Mouse (Mus musculus) gastrocnemius, adult 2 months (tissue): Measurements from ENCODE around the gene Med9. TPM values are rescaled to one million over a fixed set of nuclear protein-coding genes. Genes with fewer than 3 reads are reported as not detected.

Source experiments
- DNase-seq: peaks from one replicate; pipeline ENCODE4 v3.0.0; 2022
- H3K27ac ChIP-seq: fragments of 200-600 bp; 2 replicates; pipeline ENCODE4 v1.8.1; 2022; ENCODE audit warnings: mild to moderate bottlenecking
- H3K4me3 ChIP-seq: fragments of 200-600 bp; 2 replicates; pipeline ENCODE4 v1.8.1; 2022; ENCODE audit warnings: mild to moderate bottlenecking, moderate library complexity
- CTCF ChIP-seq: fragments of 200-600 bp; IDR thresholded peaks from 2 replicates; pipeline ENCODE4 v1.8.1; 2022; ENCODE audit warnings: antibody characterized with exemption, mild to moderate bottlenecking, moderate library complexity
- intact Hi-C: fragments of 180-260 bp; cut with DNase I; formaldehyde crosslinking; loops from one replicate; pipeline ENCODE4 v1.15.1; 2025
- long read RNA-seq, 2 experiments: library from polyadenylated mRNA; stranded (forward); transcript quantifications; one replicate each; pipeline ENCODE4 v2.0.0; 2021
- total RNA-seq, 2 experiments: library from RNA; stranded (reverse); gene quantifications; 2 replicates each; pipeline ENCODE4 v1.2.3; 2021

The Med9 gene
- total RNA-seq, result 10 to 100 TPM; 17.3 to 18.3 TPM
- long read RNA-seq, experiment 1, transcript Med9-201 (2 exons, 1,920 nt), result major isoform, 39 of 52 reads
- long read RNA-seq, experiment 1, partial matches to known transcripts, result 0 of 52 reads
- long read RNA-seq, experiment 1, other reads (novel, unspliced or antisense), result 13 of 52 reads
- long read RNA-seq, experiment 2, transcript Med9-201 (2 exons, 1,920 nt), result major isoform, 52 of 79 reads
- long read RNA-seq, experiment 2, partial matches to known transcripts, result 0 of 79 reads
- long read RNA-seq, experiment 2, other reads (novel, unspliced or antisense), result 27 of 79 reads

DNA sequence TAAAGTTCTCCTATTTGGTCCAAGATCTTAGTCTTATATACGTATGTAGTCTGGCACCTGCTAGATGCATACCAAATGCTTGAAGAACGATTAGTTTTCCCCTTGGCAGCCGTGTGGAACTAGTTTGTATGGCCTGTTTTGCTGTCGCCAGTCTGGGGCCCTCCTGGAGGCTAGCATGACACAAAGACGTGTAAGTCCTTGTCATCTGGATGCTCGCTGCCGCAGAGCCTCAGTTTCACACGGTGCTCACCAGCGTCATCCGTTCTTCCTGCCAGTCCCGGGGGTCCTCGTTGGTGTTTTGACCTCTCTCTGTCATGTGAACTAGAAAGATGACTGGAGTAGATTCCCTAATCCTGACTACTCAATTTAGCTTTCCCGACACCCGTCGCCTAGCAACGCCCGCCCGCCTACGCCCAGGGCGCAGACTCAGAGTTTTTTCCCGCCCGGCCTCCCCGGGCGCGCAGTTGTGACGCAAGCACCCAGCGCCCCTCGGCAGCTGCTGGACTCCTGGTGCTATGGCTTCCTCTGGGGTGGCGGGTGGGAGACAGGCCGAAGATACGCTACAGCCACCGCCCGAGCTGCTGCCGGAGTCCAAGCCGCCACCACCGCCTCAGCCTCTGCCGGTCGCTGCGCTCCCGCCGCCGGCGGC is at the start of gene Med9:
Gene Med9, plus strand, starts transcription at position 455 of the 649 bp plus-strand sequence.
- intact Hi-C loops, result loop anchor here (5.0 kb wide), 1 partner anchor 46 kb away; no protein-coding TSS in a partner anchor
- H3K27ac ChIP-seq, result peak within 1 kb of the TSS; percentile 91
- DNase-seq, result peak; percentile 96
- peak within 1 kb of the TSS; percentile 91 for H3K4me3 ChIP-seq
- TF ChIP-seq CTCF, result 0 out of 2 replicates have a peak, but pooled peaks have one; percentile 3

DNA sequence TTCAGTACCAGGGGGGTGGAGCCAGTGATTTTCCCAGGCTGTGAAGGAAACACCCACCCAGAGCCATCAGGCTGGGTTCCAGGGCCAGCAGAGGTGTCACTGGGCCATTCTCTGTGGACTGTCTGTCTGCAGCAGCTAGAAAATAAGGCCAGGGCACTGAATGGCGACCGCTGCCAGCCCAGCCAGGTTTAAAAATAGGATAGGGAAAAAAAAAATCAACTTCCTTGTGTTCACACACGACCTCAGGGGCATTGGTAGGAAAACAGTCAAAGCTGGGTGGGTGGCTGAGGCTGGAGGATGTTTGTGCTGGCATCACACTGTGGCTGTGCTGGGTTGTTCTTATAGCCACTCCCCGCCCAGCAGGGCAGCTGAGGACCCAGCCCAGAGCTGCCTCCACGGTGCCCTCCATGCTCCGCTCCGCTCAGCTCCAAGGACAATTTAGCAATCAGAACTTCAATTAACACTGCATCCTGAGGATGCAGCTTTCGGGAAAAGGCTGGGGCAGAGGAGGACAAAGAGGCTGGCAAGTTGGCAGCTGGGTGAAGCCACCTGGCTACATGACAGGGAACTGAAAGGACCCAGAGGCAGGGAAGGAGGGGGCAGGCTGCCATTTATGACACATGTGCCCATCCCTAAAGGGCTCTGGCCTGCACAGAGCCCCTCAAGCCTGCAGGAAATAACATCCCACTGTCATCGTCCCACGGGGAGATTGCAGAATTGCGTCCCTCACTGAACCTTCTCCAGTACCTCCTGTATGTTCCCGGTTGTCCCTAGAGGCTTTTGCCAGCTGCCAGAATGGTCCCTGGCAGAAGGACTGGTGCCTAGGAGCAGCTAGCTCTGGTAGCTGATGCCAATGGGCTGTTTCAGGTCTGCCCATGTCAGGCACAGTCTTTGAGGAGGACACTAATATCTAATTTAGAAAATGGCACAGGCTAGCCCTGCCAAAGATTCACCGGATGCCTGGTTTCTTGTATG is 48.0 kb upstream of the Med9 start:
- intact Hi-C loops, result loop anchor here (5.0 kb wide), 1 partner anchor 47 kb away; the partner anchor contains the start of gene Med9

DNA sequence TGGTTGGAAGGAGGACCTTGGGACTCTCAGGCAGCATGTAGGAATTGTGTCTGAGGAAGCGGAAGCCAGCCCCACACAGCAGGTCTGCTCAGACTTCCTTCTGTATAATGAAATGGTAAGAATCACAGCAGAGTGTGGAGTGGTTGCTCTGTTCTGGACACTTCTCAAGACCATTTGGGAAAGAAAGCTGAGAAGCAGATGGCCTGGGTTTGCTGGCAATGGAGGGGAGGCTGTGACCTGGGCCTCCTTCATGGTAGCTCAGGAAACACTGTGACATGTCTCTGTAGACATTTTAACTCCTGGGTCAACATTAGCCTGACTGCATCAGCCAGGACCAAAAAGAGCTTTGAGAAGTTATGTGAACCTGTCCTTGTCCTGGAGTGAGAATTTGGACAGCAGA is 47.0 kb upstream of the Med9 start:
- H3K27ac ChIP-seq, result peak overlapping the region; percentile 80
- no peak for TF ChIP-seq CTCF
- DNase-seq, result peak; percentile 24
- intact Hi-C loops, result loop anchor here (5.0 kb wide), 1 partner anchor 46 kb away; the partner anchor contains the start of gene Med9
- H3K4me3 ChIP-seq, result no peak overlapping the region

More for the DNA sequence above, 48.0 kb upstream of the Med9 start:
- peak overlapping the region; percentile 19 for H3K4me3 ChIP-seq
- no peak for TF ChIP-seq CTCF
- H3K27ac ChIP-seq, result peak overlapping the region; percentile 80
- DNase-seq, result peak; percentile 59

DNA sequence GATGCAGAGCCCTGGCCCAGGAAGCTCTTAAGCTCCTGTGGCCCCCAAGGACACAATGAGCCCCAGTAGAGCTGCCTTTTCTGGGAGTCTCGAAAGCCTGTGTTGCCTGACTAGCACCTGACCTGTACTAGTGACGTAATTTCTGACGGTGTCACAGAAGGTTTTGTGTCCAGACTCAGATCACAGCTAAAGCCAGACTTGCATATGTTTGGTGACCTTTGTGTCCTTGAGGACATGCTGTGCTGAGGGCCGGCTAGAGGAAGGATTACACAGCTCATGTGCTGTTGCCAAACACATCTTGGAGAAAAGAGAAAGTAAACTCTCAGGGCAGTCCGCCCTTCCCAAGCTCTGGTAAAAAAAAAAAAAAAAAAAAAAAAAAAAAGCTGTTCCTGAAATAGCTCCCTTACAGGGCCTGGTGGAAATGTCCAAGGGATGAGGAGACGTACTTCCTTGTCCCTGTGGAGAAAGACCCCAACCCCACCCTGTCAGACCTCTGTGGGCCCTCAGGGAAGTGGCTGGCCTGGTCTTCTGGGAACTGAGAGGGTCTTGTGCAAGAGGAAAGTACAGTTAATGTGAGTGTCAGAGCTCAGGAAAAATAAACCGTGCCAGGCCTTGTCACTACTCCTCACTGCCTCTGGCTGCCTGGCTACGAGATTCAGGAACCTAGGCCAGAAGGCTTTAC is 45.8 kb upstream of the Med9 start:
- peak; percentile 42 for DNase-seq
- H3K4me3 ChIP-seq, result peak overlapping the region; percentile 32; the same call in 1 of the 2 replicates
- intact Hi-C loops, result loop anchor here (5.0 kb wide), 1 partner anchor 45 kb away; the partner anchor contains the start of gene Med9
- TF ChIP-seq CTCF, result no peak
- H3K27ac ChIP-seq, result peak overlapping the region; percentile 87

DNA sequence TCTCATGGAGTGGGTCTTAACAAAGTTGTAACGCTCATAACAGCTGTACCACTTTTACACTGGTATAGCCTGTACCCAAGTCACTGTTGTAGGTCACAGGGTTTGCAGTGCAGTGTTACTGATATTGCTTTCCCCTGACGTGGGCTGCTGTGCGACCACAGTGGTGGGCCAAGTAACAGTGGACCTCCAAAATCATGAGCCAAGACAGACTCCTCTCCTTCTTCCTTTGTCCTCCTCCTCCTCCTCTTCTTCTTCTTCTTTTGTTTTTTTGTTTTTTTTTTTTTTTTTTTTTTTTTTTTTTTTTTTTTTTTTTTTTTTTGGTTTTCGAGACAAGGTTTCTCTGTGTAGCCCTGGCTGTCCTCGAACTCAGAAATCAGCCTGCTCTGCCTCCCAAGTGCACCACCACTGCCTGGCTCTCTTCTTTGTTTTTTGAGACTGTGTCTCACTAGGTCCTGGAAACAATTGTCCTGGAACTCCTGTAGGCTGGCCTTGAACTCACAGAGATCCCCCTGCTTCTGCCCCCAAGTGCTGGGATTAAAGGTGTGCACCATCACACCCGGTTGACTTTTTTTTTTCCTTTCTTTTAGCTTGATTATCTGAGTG is 41.4 kb upstream of the Med9 start:
- H3K4me3 ChIP-seq, result no peak overlapping the region
- no peak overlapping the region for H3K27ac ChIP-seq
- TF ChIP-seq CTCF, result no peak
- intact Hi-C loops, result no loop called here
- peak; percentile 1 for DNase-seq

DNA sequence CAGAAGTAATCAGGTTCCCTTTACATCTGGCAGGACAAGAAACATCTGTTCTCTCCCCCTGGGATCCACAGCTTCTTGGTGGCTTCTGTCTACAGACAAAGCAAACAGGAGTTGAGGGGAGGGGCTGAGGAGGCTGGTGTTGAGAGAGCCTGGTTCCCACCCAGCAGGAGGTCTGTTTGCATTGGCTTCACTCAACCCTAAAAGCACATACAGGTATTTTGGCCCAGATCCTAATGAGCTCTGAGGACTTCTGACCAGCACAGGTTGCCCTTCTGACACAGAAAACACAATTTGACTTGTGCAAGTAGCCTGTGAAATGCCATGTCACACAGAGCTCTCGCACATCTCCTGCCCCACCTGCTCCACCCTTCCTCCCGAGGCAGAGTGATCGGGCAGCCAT is 39.6 kb upstream of the Med9 start:
- H3K4me3 ChIP-seq, result no peak overlapping the region
- intact Hi-C loops, result no loop called here
- DNase-seq, result no peak
- TF ChIP-seq CTCF, result no peak
- no peak overlapping the region for H3K27ac ChIP-seq

DNA sequence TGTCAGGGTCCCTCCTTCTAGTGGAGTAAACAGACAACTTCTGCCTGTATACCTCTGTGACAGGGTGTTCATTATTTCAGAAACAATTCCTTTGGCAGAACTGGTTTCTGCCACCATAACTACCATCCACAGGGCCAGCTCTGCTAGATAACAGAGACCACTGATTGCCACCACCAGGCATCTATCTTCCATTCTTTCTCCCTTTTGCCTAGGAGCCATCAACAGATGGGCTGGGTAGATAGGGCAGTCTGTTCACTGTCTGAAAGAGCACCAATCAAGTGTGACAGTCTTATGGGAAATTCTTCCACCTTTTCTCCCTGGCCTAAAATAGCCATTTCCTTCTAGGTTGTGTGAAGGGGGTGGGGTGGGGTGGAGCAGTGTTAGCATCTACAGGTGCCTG is 37.4 kb upstream of the Med9 start:
- DNase-seq, result no peak
- no peak overlapping the region for H3K27ac ChIP-seq
- no peak for TF ChIP-seq CTCF
- no peak overlapping the region for H3K4me3 ChIP-seq
- intact Hi-C loops, result no loop called here

DNA sequence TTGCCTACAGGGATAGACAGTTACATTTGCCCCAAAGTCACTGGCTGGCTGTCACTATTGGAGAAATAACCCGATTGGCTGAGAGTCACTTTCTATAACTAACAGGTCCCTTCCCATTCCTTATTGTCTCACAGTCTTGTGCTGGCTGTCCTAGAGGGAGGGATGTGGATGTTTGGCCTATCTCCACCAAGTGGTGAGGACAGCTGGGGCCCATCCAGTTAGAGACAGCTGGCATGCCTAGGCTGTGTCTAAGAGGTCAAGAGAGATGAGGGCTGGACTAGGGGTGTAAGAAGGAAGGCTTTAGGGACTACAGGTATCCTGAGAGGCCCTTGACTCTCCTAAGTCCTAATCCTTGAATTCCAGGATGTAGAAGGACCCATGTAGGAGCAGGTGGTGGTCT is 36.5 kb upstream of the Med9 start:
- intact Hi-C loops, result no loop called here
- DNase-seq, result no peak
- no peak for TF ChIP-seq CTCF
- Histone ChIP-seq H3K27ac (no peak overlapping the region), H3K4me3 (no peak overlapping the region)

DNA sequence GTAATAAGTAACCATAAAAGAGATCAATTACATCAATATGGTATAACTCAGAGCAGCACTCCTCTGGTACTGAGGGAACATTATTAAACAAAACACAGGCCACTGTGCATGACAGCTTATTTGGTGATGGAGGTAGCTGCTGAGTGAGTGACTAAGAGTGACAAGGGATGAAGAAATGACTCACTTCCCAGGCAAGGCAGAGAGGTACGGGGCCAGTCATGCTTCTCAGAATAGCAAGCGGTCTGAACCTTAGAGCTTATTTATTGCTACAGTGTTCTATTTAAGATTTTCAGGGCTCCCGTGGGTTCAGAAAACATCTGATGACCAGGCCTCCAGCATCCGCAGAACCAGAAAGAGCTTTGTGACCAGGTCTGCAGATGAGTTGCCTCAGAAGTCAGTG is 34.3 kb upstream of the Med9 start:
- DNase-seq, result no peak
- intact Hi-C loops, result no loop called here
- Histone ChIP-seq H3K4me3 (no peak overlapping the region), H3K27ac (no peak overlapping the region)
- no peak for TF ChIP-seq CTCF

DNA sequence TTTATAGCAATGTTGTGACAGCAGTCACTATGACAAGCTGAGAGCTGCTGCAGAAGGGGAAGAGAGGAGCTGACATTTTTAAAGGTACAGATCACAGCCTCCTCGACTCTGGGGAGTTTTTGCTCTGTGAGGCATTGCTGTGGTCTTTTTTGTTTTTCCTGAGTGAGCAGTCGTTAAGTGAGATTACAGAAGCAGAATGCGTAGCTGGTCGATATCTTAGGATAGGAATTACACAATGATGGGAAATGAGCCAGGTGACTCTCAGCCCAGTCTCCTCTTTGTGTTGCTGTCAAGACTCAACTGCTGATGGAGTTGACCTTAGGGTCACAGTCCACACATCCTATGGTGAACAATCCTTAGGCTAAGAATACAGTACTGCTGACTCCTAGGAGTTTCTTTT is 30.0 kb upstream of the Med9 start:
- DNase-seq, result no peak
- H3K27ac ChIP-seq, result peak overlapping the region; percentile 57
- no peak for TF ChIP-seq CTCF
- intact Hi-C loops, result no loop called here
- no peak overlapping the region for H3K4me3 ChIP-seq

DNA sequence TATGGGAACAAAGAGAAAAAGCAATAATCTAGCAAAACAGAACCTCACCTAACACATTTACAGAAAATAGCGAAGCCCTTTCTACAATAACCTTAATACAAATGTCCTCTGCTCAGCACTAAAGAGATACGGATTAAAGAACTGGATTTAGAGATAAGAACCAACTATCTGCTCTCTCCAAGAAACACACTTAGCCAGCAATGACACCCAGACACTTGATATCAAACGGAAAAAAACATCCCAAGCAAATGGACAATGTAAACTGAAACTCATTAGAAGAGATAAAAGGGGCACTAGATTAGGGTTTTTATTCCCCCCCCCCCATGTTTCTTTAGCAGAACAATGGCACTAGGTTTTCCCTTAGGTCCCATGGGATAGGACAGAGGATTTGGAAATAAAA is 28.6 kb upstream of the Med9 start:
- no peak for TF ChIP-seq CTCF
- intact Hi-C loops, result no loop called here

More for the DNA sequence above, 28.6 kb upstream of the Med9 start:
- DNase-seq, result no peak
- H3K27ac ChIP-seq, result peak overlapping the region; percentile 9; the same call in 1 of the 2 replicates
- H3K4me3 ChIP-seq, result no peak overlapping the region
